Mouse (Mus musculus) erythroblast, embryonic 14.5 days (primary cell): ENCODE data around the gene Psmd11.

ENCODE experiments used
- GATA1 ChIP-seq: IDR thresholded peaks from 2 replicates; pipeline ENCODE4 v1.6.1; 2012; ENCODE audit warnings: low read length, inconsistent platforms, mixed read lengths
- TAL1 ChIP-seq: IDR thresholded peaks from 3 replicates; pipeline ENCODE4 v1.6.1; 2012; ENCODE audit warnings: low read length, inconsistent platforms, mixed read lengths

DNA sequence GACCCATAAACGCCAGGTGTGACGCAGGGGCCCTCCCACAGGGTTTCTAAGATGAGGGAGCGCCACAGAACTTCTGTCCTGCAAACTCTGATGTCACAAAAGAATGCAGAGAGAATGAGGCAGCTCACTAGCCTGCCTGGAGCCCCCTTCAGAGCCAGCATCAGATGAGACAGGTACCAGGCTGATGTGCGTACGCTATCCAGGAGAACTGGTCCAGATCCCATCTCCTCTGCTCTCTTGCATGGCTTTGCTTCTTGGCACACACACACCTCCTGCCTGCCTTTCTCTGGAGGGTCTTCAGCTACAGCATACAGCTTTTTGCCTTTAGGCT lies 80.7 kb downstream of the Psmd11 start:
- TF ChIP-seq TAL1 (no peak), GATA1 (no peak)
